Mouse (Mus musculus): Measurements from ENCODE around the gene Ap3s2.

The Ap3s2 gene

GRCm38 (mm10) chr7:79920344-79920983, at the start of gene Ap3s2:
TSS of gene Ap3s2 (minus strand) at chr7:79920649.
- DNase-seq (ENCODE audit: low spot score in 2 of 2) = peak; percentile 65 to 82

- no peak for DNase-seq (ENCODE audit: low spot score in 2 of 2)
Measured at GRCm38 (mm10) chr7:79968326-79968725, 47.9 kb upstream of the Ap3s2 start.

GRCm38 (mm10) chr7:79961600-79961999, 41.2 kb upstream of the Ap3s2 start:
- DNase-seq (ENCODE audit: low spot score in 2 of 2) = no peak

- DNase-seq (ENCODE audit: low spot score in 2 of 2) = no peak
Measured at GRCm38 (mm10) chr7:79956131-79956530, 35.7 kb upstream of the Ap3s2 start.

- no peak for DNase-seq (ENCODE audit: low spot score in 2 of 2)
Measured at GRCm38 (mm10) chr7:79954890-79955289, 34.4 kb upstream of the Ap3s2 start.

- DNase-seq (ENCODE audit: low spot score in 2 of 2) = no peak
Measured at GRCm38 (mm10) chr7:79951038-79951437, 30.6 kb upstream of the Ap3s2 start.

GRCm38 (mm10) chr7:79950236-79950635, 29.8 kb upstream of the Ap3s2 start:
- DNase-seq (ENCODE audit: low spot score in 2 of 2) = no peak

GRCm38 (mm10) chr7:79935511-79936205, 15.2 kb upstream of the Ap3s2 start:
- no peak for DNase-seq (ENCODE audit: low spot score in 2 of 2)

GRCm38 (mm10) chr7:79934862-79935510, 14.5 kb upstream of the Ap3s2 start, which contains the start of gene Arpin:
TSS of gene Arpin (minus strand) at chr7:79935359.
- no peak for DNase-seq (ENCODE audit: low spot score in 2 of 2)

GRCm38 (mm10) chr7:79934461-79934860, 14.0 kb upstream of the Ap3s2 start:
- DNase-seq (ENCODE audit: low spot score in 2 of 2) = no peak

GRCm38 (mm10) chr7:79928516-79929052, 8.1 kb upstream of the Ap3s2 start:
- DNase-seq (ENCODE audit: low spot score in 2 of 2) = no peak

- peak in 1 of 2 experiments; percentile 7 for DNase-seq (ENCODE audit: low spot score in 2 of 2)
Measured at GRCm38 (mm10) chr7:79914556-79914955, 5.9 kb downstream of the Ap3s2 start.

- DNase-seq (ENCODE audit: low spot score in 2 of 2) = no peak
Measured at GRCm38 (mm10) chr7:79907356-79907755, 13.1 kb downstream of the Ap3s2 start.

GRCm38 (mm10) chr7:79906914-79907313, 13.5 kb downstream of the Ap3s2 start:
- no peak for DNase-seq (ENCODE audit: low spot score in 2 of 2)

- no peak for DNase-seq (ENCODE audit: low spot score in 2 of 2)
Measured at GRCm38 (mm10) chr7:79905193-79905592, 15.3 kb downstream of the Ap3s2 start.

- no peak for DNase-seq (ENCODE audit: low spot score in 2 of 2)
Measured at GRCm38 (mm10) chr7:79903160-79903792, 17.2 kb downstream of the Ap3s2 start.

- no peak for DNase-seq (ENCODE audit: low spot score in 2 of 2)
Measured at GRCm38 (mm10) chr7:79900753-79901152, 19.7 kb downstream of the Ap3s2 start.

- no peak for DNase-seq (ENCODE audit: low spot score in 2 of 2)
Measured at GRCm38 (mm10) chr7:79895225-79895624, 25.2 kb downstream of the Ap3s2 start.

- DNase-seq (ENCODE audit: low spot score in 2 of 2) = no peak
Measured at GRCm38 (mm10) chr7:79894790-79895189, 25.7 kb downstream of the Ap3s2 start.

GRCm38 (mm10) chr7:79892576-79893428, 27.6 kb downstream of the Ap3s2 start:
- DNase-seq (ENCODE audit: low spot score in 2 of 2) = no peak
